Mouse (Mus musculus) ZHBTc4 (cell line): Measurements from ENCODE around the gene Spp1.

ENCODE experiments used
- DNase-seq: peaks from one replicate; pipeline ENCODE4 v3.0.0-alpha.2; 2011; ENCODE audit warnings: low read depth, low spot score

The Spp1 gene

GRCm38 (mm10) chr5:104434835-104435301, at the start of gene Spp1:
TSS of gene Spp1 (plus strand) at chr5:104435118.
- DNase-seq: peak; percentile 87

DNA sequence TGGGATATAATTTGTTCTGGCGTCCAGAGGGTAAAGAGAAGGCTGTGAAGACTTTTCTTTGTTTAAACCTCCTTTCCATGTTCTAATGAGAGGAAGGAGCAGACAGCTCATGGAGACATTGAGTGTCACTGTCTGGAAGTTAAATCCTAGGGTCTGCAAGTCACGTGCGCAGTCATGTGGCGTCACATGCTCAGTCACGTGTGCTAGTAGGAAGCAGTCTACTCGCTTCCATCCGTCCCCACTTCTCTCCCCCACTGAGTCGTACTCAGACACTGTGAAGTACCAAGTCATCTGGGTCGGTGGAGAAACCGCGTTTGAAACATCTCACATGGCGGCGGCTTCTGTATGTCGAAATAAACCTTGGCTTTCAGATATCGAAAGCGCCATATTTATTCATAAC, 49.4 kb upstream of the Spp1 start:
- peak; percentile 58 for DNase-seq

- no peak for DNase-seq
Measured at GRCm38 (mm10) chr5:104386908-104387307, 48.0 kb upstream of the Spp1 start.

DNA sequence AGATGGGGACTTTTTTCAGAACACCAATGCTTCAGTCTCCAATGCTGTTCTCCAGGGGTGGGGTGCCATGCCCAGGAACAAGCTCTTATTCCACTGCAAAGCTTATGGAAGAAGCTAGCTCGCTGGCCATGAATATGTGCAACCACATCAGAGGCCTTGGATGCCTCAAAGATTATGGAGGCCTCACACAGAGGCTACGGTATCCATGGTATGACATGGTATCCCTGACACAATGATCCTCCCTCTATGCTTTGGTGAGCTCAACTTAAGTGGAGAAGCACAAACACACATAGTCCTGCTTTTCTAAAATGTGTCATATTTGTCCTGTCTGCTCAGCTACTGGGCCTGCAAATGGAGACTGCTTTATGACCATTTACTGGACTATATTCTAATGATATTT, 44.0 kb upstream of the Spp1 start:
- no peak for DNase-seq

GRCm38 (mm10) chr5:104392784-104393183, 42.1 kb upstream of the Spp1 start:
- DNase-seq: no peak

- no peak for DNase-seq
Measured at GRCm38 (mm10) chr5:104396286-104396685, 38.6 kb upstream of the Spp1 start.

DNA sequence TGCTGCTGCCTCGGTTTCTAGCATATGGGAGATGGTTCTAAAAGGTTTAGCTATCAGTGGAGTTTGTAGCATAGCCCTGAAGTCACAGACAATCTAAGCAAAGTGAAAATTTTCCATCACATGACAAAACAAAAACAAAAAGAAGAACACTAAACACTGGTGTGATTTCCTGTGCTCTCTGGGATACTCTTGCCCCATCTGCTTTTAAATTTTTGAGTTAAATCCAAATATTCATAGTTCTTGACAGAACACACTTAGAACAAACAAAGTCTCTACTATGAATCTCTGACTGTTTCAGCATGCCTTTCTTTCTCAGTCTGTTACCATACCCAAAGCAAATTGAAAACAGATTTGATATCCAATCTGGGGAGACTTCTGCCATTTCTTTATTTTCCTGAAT, 36.9 kb upstream of the Spp1 start:
- no peak for DNase-seq

GRCm38 (mm10) chr5:104399291-104399950, 35.5 kb upstream of the Spp1 start:
- DNase-seq: no peak

- no peak for DNase-seq
Measured at GRCm38 (mm10) chr5:104399970-104400369, 34.9 kb upstream of the Spp1 start.

DNA sequence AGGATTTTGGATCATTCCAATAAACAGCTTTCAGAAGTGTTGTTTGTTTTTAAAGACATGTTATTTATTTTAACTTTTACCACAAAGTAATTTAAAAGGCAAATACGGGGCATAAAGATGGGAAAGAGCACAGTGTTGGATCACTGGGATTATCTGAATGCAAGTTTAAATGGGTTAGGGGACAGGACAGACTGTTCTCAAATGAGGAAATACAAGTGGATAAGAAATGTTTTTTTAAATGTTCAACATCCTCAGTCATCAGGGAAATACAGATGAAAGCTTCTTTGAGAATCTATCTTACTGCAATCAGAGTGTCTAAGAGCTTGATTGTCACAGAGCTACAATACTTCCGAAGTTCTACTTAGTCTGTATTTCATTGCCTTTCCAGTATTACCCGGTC, 32.3 kb upstream of the Spp1 start:
- DNase-seq: no peak

DNA sequence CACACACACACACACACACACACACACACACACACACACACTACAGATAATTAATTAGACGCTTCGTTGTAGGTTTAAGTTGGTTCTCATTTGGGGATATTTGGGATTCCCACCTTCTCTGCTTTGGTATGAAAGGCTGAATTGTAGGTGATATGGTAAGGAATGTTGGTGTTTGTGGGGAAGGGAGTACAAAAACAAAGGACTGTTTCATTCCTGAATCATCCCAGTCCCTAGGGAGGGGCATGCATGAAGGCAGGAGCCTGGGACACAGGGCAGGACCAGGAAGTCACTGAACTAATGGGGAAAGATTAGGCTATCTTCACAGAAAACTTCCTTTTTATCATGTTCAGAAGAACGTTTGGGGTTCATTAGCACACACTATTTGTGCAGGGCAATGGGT, 31.6 kb upstream of the Spp1 start:
- peak; percentile 47 for DNase-seq

- no peak for DNase-seq
Measured at GRCm38 (mm10) chr5:104404551-104404950, 30.4 kb upstream of the Spp1 start.

GRCm38 (mm10) chr5:104405051-104405450, 29.9 kb upstream of the Spp1 start:
- no peak for DNase-seq

GRCm38 (mm10) chr5:104406756-104407155, 28.2 kb upstream of the Spp1 start:
- no peak for DNase-seq

DNA sequence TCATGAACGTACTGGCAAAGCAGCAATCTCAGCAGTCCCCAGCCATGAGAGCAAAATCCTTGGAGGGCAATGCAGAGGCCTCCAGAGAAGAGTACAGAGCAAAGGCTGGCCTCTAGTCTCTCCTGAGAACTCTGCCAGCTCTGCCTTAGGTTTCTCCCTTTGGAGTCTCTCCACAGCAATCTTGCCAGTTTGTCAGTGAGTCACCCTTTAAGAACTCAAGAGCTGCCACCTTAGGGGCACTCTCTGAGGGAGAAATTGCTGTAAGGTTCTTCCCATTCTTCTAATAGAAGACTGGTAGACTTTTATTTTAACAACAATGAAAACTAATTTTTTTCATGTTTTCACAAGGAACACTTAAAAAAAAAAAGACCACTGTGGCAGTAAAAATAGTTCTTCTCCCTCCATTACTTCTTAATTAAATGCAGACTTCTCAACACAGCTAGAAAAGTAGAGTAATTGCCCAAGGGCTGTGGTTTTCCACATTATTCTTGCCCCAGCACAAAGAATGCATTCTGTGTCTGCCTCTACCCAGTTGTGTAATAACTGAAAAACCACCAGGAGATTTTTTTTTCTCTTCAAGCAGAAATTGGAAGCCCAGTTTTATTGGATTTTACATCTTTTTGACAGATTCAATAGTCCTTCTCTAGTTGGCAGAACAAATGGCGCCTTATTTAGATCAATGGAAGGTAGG, 27.2 kb upstream of the Spp1 start:
- no peak for DNase-seq

DNA sequence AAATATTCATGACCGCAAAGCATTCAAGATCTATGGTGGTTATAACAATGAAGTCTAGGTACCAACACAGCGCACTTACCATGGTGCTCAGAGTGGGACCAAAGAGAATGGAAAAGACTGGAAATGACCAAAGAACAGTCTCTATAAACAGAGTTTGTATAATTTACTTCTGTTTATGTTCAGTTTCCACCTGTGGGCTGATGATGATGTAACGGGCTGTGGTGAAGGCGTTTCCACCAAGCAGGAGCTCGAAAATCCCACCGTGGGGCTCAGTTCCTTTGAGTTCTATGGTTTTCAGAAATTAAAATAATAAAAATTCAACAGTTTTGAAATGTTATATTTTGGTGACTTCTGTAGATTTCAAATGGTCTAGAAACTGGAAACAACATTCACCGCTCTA, 26.4 kb upstream of the Spp1 start:
- DNase-seq: no peak

DNA sequence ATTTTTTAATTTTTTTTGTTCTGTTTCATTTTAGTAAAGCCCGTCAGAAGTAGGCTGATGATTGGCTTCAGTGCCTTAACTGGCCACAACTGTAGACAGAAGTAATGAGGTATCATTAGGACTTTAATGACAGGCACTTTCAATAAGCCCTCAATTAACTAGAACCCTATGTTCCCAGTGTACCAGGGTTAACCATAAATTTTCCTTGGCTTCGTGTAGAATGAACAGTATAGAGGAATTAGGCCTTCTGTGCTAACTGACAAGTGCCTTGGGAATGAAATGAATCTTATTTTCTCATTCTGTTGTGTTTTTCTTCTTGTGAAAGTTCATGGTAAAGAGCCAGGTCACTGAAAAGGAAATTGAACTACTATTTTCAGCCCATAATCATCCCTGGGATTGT, 18.9 kb upstream of the Spp1 start:
- no peak for DNase-seq

DNA sequence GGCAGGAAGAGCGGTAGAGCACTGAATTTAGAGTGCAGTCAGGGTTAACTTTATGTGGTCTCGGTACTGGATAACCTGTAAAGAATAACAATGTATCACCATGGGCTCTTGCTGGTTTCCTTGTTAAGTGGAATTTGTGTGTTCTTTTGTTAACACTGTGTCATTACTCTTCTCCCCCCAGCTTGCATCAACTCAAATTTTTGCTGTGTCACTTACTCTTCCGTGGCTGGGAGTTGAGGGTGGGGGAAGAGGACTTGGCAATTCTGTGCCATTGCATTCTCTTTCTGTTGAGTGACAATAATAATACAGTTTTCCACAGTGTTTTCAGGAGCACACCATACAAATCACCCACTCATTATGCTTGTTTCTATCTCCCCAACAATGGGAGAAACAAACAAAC, 17.9 kb upstream of the Spp1 start:
- no peak for DNase-seq

DNA sequence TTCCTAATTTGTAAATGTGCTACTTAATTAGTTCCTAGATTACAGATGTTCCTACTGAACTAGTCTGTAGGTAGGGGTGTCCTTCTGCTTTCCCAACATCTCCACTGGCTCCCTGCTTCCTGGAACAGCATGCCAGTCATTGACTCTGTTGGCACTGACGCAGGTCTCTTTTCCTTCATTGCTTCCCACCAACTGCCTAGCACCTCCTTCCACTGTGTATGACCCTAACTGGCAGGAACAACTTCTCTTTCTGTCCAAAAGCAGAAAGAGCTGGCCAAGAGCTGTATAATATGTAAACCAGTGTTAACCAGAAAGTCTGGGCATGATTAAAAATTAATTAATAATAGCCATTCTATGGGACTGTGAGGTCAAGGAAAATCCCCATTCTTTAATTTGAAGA, 17.2 kb upstream of the Spp1 start:
- DNase-seq: no peak

DNA sequence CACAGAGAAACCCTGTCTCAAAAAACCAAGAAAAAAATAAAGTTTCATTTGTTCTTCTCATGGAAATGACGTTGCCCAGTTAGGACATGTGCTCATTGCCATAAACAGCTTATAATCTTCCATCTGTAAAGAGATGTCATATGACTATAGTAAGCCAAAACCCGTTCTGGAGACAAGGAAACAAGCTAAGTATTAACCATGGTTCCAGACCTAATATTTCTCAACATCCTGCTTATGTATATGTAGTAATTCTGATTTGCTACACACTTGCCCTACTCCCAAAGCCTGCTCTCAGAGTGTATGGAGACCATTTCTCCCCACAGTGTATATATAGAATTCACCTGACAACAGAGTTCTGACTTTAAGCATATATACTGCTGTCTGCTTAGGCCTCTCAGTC, 12.9 kb upstream of the Spp1 start:
- no peak for DNase-seq

DNA sequence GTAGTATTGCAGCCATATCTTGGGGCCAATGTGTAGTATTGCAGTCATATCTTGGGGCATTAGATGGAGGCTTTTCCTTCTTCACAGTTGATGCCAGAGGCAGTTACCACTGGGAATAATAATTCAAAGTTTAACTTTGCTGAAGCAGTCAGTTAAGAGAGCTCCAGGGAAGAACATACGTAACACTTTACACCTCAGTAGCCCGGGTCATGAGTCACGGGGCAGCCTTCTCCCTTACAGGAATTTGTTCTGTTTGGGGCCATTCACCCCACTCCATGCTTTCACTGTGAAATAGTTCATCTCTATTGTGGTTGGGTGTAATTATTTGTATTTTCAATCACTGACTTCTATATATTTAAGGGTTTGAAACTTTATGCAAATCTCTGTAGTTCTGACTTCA, 11.1 kb upstream of the Spp1 start:
- DNase-seq: no peak

- no peak for DNase-seq
Measured at GRCm38 (mm10) chr5:104425949-104426348, 9.0 kb upstream of the Spp1 start.

GRCm38 (mm10) chr5:104432886-104433285, 2.0 kb upstream of the Spp1 start:
- DNase-seq: peak; percentile 82
